Mouse (Mus musculus): ENCODE results near the gene Ulk3.

DNA sequence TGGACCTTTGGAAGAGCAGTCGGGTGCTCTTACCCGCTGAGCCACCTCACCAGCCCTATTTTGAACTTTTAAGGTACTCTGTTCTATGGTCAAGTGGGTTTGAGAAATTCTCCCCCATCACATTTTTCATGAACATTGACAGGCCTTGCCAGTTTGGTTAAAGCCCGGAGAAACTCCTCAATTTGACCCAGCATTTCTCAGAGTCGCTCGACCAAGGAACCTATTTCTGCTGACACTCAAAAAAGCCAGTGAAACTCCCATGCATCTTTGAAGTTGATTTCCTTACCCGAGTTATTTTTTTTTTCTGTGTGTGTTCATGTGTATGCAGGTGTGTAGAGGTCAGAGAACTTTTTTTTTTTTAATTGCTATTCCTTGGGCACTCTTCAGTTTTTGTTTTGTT lies 24.6 kb upstream of the Ulk3 start:
- TF ChIP-seq CTCF (IDR thresholded peaks at IDR 0.05; ENCODE audit: control insufficient read depth, insufficient read depth, low read length), result no peak
- no peak for TF ChIP-seq POLR2A (IDR thresholded peaks at IDR 0.05; ENCODE audit: borderline replicate concordance, control insufficient read depth, low read depth, low read length)
